Mouse (Mus musculus): Measurements from ENCODE around the gene Txndc11. TPM values are rescaled to one million over a fixed set of nuclear protein-coding genes. Genes with fewer than 3 reads are reported as not detected.

Txndc11 gene
- polyA plus RNA-seq, 1 experiment from 2014 or later: 37.3 TPM

- no peak for DNase-seq (ENCODE audit: low read depth, low spot score)
- in situ Hi-C loops (cut with MboI; ENCODE audit: low pct_unique_long_range_greater_than_20kb): no loop called here
- POLR2A ChIA-PET: no interaction called here
- no peak for ATAC-seq
- CTCF ChIA-PET: interaction anchor here (1.0 kb wide), 1 partner anchor 26 kb away, joined by 3 read pairs; no protein-coding TSS in a partner anchor
- no peaks in the 10 kb centered on the region for H3K27me3 ChIP-seq
- no peak for TF ChIP-seq CTCF (IDR thresholded peaks at IDR 0.05)
These were observed 50.3 kb downstream of the Txndc11 start for GRCm38 (mm10) chr16:11084181-11084580.

GRCm38 (mm10) chr16:11078216-11078869, 56.1 kb downstream of the Txndc11 start:
- no peaks in the 10 kb centered on the region for H3K27me3 ChIP-seq
- POLR2A ChIA-PET: interaction anchor here (0.6 to 1.5 kb wide), 2 partner anchors 29 kb away, joined by 3 read pairs; no protein-coding TSS in a partner anchor
- CTCF ChIA-PET: interaction anchor here (3.3 kb wide), 1 partner anchor 9 kb away, joined by 14 read pairs; no protein-coding TSS in a partner anchor
- ATAC-seq (no peak), DNase-seq (ENCODE audit: low read depth, low spot score) (no peak)
- TF ChIP-seq CTCF (IDR thresholded peaks at IDR 0.05): no peak
- in situ Hi-C loops (cut with MboI; ENCODE audit: low pct_unique_long_range_greater_than_20kb): no loop called here

- ATAC-seq: no peak
- DNase-seq (ENCODE audit: low read depth, low spot score): no peak
- POLR2A ChIA-PET: interaction anchor here (0.6 kb wide), 1 partner anchor 29 kb away, joined by 3 read pairs; no protein-coding TSS in a partner anchor
- no peak for TF ChIP-seq CTCF (IDR thresholded peaks at IDR 0.05)
- no peaks in the 10 kb centered on the region for H3K27me3 ChIP-seq
- in situ Hi-C loops (cut with MboI; ENCODE audit: low pct_unique_long_range_greater_than_20kb): no loop called here
- CTCF ChIA-PET: interaction anchor here (3.3 kb wide), 1 partner anchor 10 kb away, joined by 14 read pairs; no protein-coding TSS in a partner anchor
These were observed 56.7 kb downstream of the Txndc11 start for GRCm38 (mm10) chr16:11077601-11078201.

- no peaks in the 10 kb centered on the region for H3K27me3 ChIP-seq
- ATAC-seq (no peak), DNase-seq (ENCODE audit: low read depth, low spot score) (no peak)
- POLR2A ChIA-PET: interaction anchor here (0.5 to 2.3 kb wide), 4 partner anchors 10 to 24 kb away, joined by 3 to 8 read pairs (median 4); no protein-coding TSS in a partner anchor
- no peak for TF ChIP-seq CTCF (IDR thresholded peaks at IDR 0.05)
- in situ Hi-C loops (cut with MboI; ENCODE audit: low pct_unique_long_range_greater_than_20kb): no loop called here
- CTCF ChIA-PET: interaction anchor here (2.3 to 2.6 kb wide), 2 partner anchors 14 to 37 kb away, joined by 8 to 11 read pairs; no protein-coding TSS in a partner anchor
These were observed 61.4 kb downstream of the Txndc11 start for GRCm38 (mm10) chr16:11073060-11073459.

GRCm38 (mm10) chr16:11072454-11072853, 62.0 kb downstream of the Txndc11 start:
- TF ChIP-seq CTCF (IDR thresholded peaks at IDR 0.05): no peak
- ATAC-seq: no peak
- ChIA-PET CTCF (interaction anchor here (2.3 to 2.6 kb wide), 2 partner anchors 14 to 37 kb away, joined by 8 to 11 read pairs; no protein-coding TSS in a partner anchor), POLR2A (interaction anchor here (1.3 to 2.3 kb wide), 3 partner anchors 10 to 22 kb away, joined by 3 to 8 read pairs (median 6); no protein-coding TSS in a partner anchor)
- DNase-seq (ENCODE audit: low read depth, low spot score): no peak
- in situ Hi-C loops (cut with MboI; ENCODE audit: low pct_unique_long_range_greater_than_20kb): no loop called here
- no peaks in the 10 kb centered on the region for H3K27me3 ChIP-seq

- TF ChIP-seq CTCF (IDR thresholded peaks at IDR 0.05): no peak
- ATAC-seq: no peak
- POLR2A ChIA-PET: interaction anchor here (1.3 to 2.3 kb wide), 2 partner anchors 16 to 21 kb away, joined by 3 to 6 read pairs; no protein-coding TSS in a partner anchor
- CTCF ChIA-PET: interaction anchor here (0.9 to 2.6 kb wide), 4 partner anchors 10 to 36 kb away, joined by 3 to 11 read pairs (median 8); no protein-coding TSS in a partner anchor
- no peak for DNase-seq (ENCODE audit: low read depth, low spot score)
- in situ Hi-C loops (cut with MboI; ENCODE audit: low pct_unique_long_range_greater_than_20kb): no loop called here
- no peaks in the 10 kb centered on the region for H3K27me3 ChIP-seq
These were observed 62.6 kb downstream of the Txndc11 start for GRCm38 (mm10) chr16:11071887-11072286.

- ChIA-PET CTCF (interaction anchor here (0.8 to 2.6 kb wide), 5 partner anchors 10 to 37 kb away, joined by 3 to 11 read pairs (median 8); no protein-coding TSS in a partner anchor), POLR2A (no interaction called here)
- DNase-seq (ENCODE audit: low read depth, low spot score) (no peak), ATAC-seq (no peak)
- no peaks in the 10 kb centered on the region for H3K27me3 ChIP-seq
- in situ Hi-C loops (cut with MboI; ENCODE audit: low pct_unique_long_range_greater_than_20kb): no loop called here
- no peak for TF ChIP-seq CTCF (IDR thresholded peaks at IDR 0.05)
These were observed 63.3 kb downstream of the Txndc11 start for GRCm38 (mm10) chr16:11071176-11071575.

GRCm38 (mm10) chr16:11069710-11070420, 64.6 kb downstream of the Txndc11 start:
- no peak for TF ChIP-seq CTCF (IDR thresholded peaks at IDR 0.05)
- H3K27me3 ChIP-seq: no peaks in the 10 kb centered on the region
- POLR2A ChIA-PET: no interaction called here
- in situ Hi-C loops (cut with MboI; ENCODE audit: low pct_unique_long_range_greater_than_20kb): no loop called here
- no peak for ATAC-seq
- DNase-seq (ENCODE audit: low read depth, low spot score): no peak
- CTCF ChIA-PET: interaction anchor here (1.8 kb wide), 1 partner anchor 35 kb away, joined by 4 read pairs; no protein-coding TSS in a partner anchor

GRCm38 (mm10) chr16:11069271-11069670, 65.2 kb downstream of the Txndc11 start:
- POLR2A ChIA-PET: no interaction called here
- ATAC-seq: no peak
- no peak for DNase-seq (ENCODE audit: low read depth, low spot score)
- no peaks in the 10 kb centered on the region for H3K27me3 ChIP-seq
- in situ Hi-C loops (cut with MboI; ENCODE audit: low pct_unique_long_range_greater_than_20kb): no loop called here
- CTCF ChIA-PET: interaction anchor here (1.3 to 1.8 kb wide), 3 partner anchors 34 to 39 kb away, joined by 3 to 4 read pairs (median 3); no protein-coding TSS in a partner anchor
- no peak for TF ChIP-seq CTCF (IDR thresholded peaks at IDR 0.05)

GRCm38 (mm10) chr16:11068666-11069065, 65.8 kb downstream of the Txndc11 start:
- CTCF ChIA-PET: interaction anchor here (1.3 to 2.4 kb wide), 3 partner anchors 33 to 40 kb away, joined by 3 to 7 read pairs (median 3); no protein-coding TSS in a partner anchor
- TF ChIP-seq CTCF (IDR thresholded peaks at IDR 0.05): no peak
- DNase-seq (ENCODE audit: low read depth, low spot score): no peak
- no peaks in the 10 kb centered on the region for H3K27me3 ChIP-seq
- POLR2A ChIA-PET: no interaction called here
- in situ Hi-C loops (cut with MboI; ENCODE audit: low pct_unique_long_range_greater_than_20kb): no loop called here
- no peak for ATAC-seq

Data from Patski (cell line).